Mouse (Mus musculus) ES-E14 (cell line): ENCODE measurements around the gene Gsto2.

Experiments
- CHD2 ChIP-seq: IDR thresholded peaks from 2 replicates; pipeline ENCODE4 v1.6.1; 2014; ENCODE audit warnings: mild to moderate bottlenecking, low read depth, low read length, inconsistent platforms
- HCFC1 ChIP-seq: IDR thresholded peaks from 2 replicates; pipeline ENCODE4 v1.6.1; 2012; ENCODE audit warnings: low read length, inconsistent platforms, borderline replicate concordance; ENCODE audit not compliant: insufficient read depth
- MAFK ChIP-seq: IDR thresholded peaks from 2 replicates; pipeline ENCODE4 v1.6.1; 2014; ENCODE audit warnings: mild to moderate bottlenecking, low read depth, low read length, inconsistent platforms; ENCODE audit not compliant: insufficient read depth
- ZC3H11A ChIP-seq: IDR thresholded peaks from 2 replicates; pipeline ENCODE4 v1.6.1; 2012; ENCODE audit warnings: low read depth, mild to moderate bottlenecking, inconsistent platforms, low read length, borderline replicate concordance

- no peak for TF ChIP-seq MAFK
- no peak for TF ChIP-seq HCFC1
- no peak for TF ChIP-seq ZC3H11A
- no peak for TF ChIP-seq CHD2
Observed at GRCm38 (mm10) chr19:47891562-47892312, 26.4 kb downstream of the Gsto2 start.
